Mouse (Mus musculus) CH12.LX (cell line): Measurements from ENCODE around the gene Prkg2. TPM values are rescaled to one million over a fixed set of nuclear protein-coding genes. Genes with fewer than 3 reads are reported as not detected.

Source experiments
- DNase-seq: peaks from one replicate; pipeline ENCODE4 v3.0.0-alpha.2; 2013; ENCODE audit errors: extremely low read depth
- H3K27ac ChIP-seq: 2 replicates; pipeline ENCODE4 v1.5.1; 2012; ENCODE audit warnings: low read depth, mild to moderate bottlenecking, control low read depth, moderate library complexity; ENCODE audit not compliant: insufficient read depth
- H3K27me3 ChIP-seq: replicated peaks from 2 replicates; pipeline ENCODE3; 2012; ENCODE audit warnings: inconsistent platforms
- H3K36me3 ChIP-seq, 2 experiments: replicated peaks in 1 of 2; 2 replicates each; pipeline versions ENCODE3 to v1.6.1; 2012; ENCODE audit warnings: inconsistent platforms in 1 of 2, low read length in 1 of 2, mild to moderate bottlenecking in 1 of 2, mixed read lengths in 1 of 2, moderate library complexity in 1 of 2; ENCODE audit not compliant: control insufficient read depth in 1 of 2, insufficient read depth in 1 of 2
- H3K4me1 ChIP-seq, 2 experiments: 2 replicates each; pipeline ENCODE4 v1.6.1; 2012; ENCODE audit warnings: inconsistent platforms in 1 of 2, moderate library complexity in 1 of 2; ENCODE audit not compliant: insufficient read depth in 2 of 2, control insufficient read depth in 1 of 2
- H3K4me2 ChIP-seq: 2 replicates; pipeline ENCODE4 v1.6.1; 2012; ENCODE audit warnings: low read depth, mild to moderate bottlenecking, control low read depth; ENCODE audit not compliant: poor library complexity, insufficient read depth, severe bottlenecking
- H3K4me3 ChIP-seq, 3 experiments: fragments of 150-350 bp in 1 of 3; sonication (generic) in 1 of 3; replicated peaks in 1 of 3; 2 replicates each; pipeline versions ENCODE3 to v1.5.1; 2011 to 2012; ENCODE audit warnings: low read depth in 2 of 3, low read length in 2 of 3, mild to moderate bottlenecking in 2 of 3, moderate library complexity in 2 of 3, control low read depth in 1 of 3, improper control_type of control experiment in 1 of 3, inconsistent platforms in 1 of 3, mixed read lengths in 1 of 3; ENCODE audit not compliant: poor library complexity in 1 of 3
- H3K79me2 ChIP-seq: replicated peaks from 2 replicates; pipeline ENCODE4 v1.6.1; 2012; ENCODE audit warnings: mild to moderate bottlenecking, moderate library complexity; ENCODE audit not compliant: control insufficient read depth, poor library complexity, insufficient read depth, severe bottlenecking; ENCODE audit errors: extremely low read depth
- H3K9ac ChIP-seq: 2 replicates; pipeline ENCODE4 v1.6.1; 2012; ENCODE audit warnings: low read depth, mild to moderate bottlenecking, control low read depth, moderate library complexity; ENCODE audit not compliant: insufficient read depth
- H3K9me3 ChIP-seq: replicated peaks from 2 replicates; pipeline ENCODE3; 2012; ENCODE audit warnings: low read length, inconsistent platforms, mixed read lengths
- CHD1 ChIP-seq: IDR thresholded peaks from 2 replicates; pipeline ENCODE4 v1.6.1; 2012; ENCODE audit warnings: low read depth, low read length, improper control_type of control experiment, inconsistent platforms
- CTCF ChIP-seq, 2 experiments: IDR thresholded peaks in 1 of 2; conservative IDR thresholded peaks in 1 of 2; 2 replicates each; pipeline ENCODE4 v1.5.1; 2011 to 2012; ENCODE audit warnings: low read depth in 2 of 2, low read length in 2 of 2, improper control_type of control experiment in 1 of 2, inconsistent platforms in 1 of 2, mild to moderate bottlenecking in 1 of 2, moderate library complexity in 1 of 2
- ELF1 ChIP-seq: IDR thresholded peaks from 2 replicates; pipeline ENCODE4 v1.6.1; 2014; ENCODE audit warnings: low read depth, mild to moderate bottlenecking, inconsistent platforms, low read length, improper control_type of control experiment
- MAFK ChIP-seq: IDR thresholded peaks from 2 replicates; pipeline ENCODE4 v1.6.1; 2011; ENCODE audit warnings: low read length, improper control_type of control experiment; ENCODE audit not compliant: insufficient replicate concordance
- MAX ChIP-seq: IDR thresholded peaks from 2 replicates; pipeline ENCODE4 v1.6.1; 2011; ENCODE audit warnings: low read length, improper control_type of control experiment
- MEF2A ChIP-seq: IDR thresholded peaks from 2 replicates; pipeline ENCODE4 v1.6.1; 2014; ENCODE audit warnings: low read depth, mild to moderate bottlenecking, inconsistent platforms, low read length, improper control_type of control experiment, borderline replicate concordance
- MYC ChIP-seq: IDR thresholded peaks from 2 replicates; pipeline ENCODE4 v1.6.1; 2011; ENCODE audit warnings: low read depth, mild to moderate bottlenecking, improper control_type of control experiment, low read length
- NELFE ChIP-seq: IDR thresholded peaks from 2 replicates; pipeline ENCODE4 v1.6.1; 2011; ENCODE audit warnings: low read depth, low read length, improper control_type of control experiment
- NRF1 ChIP-seq: IDR thresholded peaks from 2 replicates; pipeline ENCODE4 v1.6.1; 2014; ENCODE audit warnings: low read depth, mild to moderate bottlenecking, inconsistent platforms, low read length, improper control_type of control experiment, moderate library complexity
- RAD21 ChIP-seq: IDR thresholded peaks from 2 replicates; pipeline ENCODE4 v1.6.1; 2011; ENCODE audit warnings: low read depth, mild to moderate bottlenecking, low read length, improper control_type of control experiment, moderate library complexity
- SMC3 ChIP-seq: IDR thresholded peaks from 2 replicates; pipeline ENCODE4 v1.6.1; 2011; ENCODE audit warnings: low read depth, low read length, improper control_type of control experiment
- TBP ChIP-seq: conservative IDR thresholded peaks from 2 replicates; pipeline ENCODE4 v1.6.1; 2011; ENCODE audit warnings: low read depth, low read length, improper control_type of control experiment
- UBTF ChIP-seq: IDR thresholded peaks from 2 replicates; pipeline ENCODE4 v1.6.1; 2012; ENCODE audit warnings: low read depth, mild to moderate bottlenecking, inconsistent platforms, low read length, improper control_type of control experiment, moderate library complexity
- USF1 ChIP-seq: IDR thresholded peaks from 2 replicates; pipeline ENCODE4 v1.6.1; 2014; ENCODE audit warnings: low read depth, mild to moderate bottlenecking, inconsistent platforms, low read length, improper control_type of control experiment
- USF2 ChIP-seq: conservative IDR thresholded peaks from 2 replicates; pipeline ENCODE4 v1.6.1; 2011; ENCODE audit warnings: low read depth, low read length, improper control_type of control experiment
- ZC3H11A ChIP-seq: IDR thresholded peaks from 2 replicates; pipeline ENCODE4 v1.6.1; 2012; ENCODE audit warnings: low read depth, mild to moderate bottlenecking, inconsistent platforms, low read length, improper control_type of control experiment
- dilution Hi-C: fragments of 300-500 bp; cut with MboI; formaldehyde crosslinking; loops from 2 replicates; pipeline ENCODE4 v1.14.3; 2020; ENCODE audit warnings: low sequenced_read_pairs; ENCODE audit not compliant: extremely low pct_unique_long_range_greater_than_20kb, extremely low pct_ligation_motif_present
- in situ Hi-C: fragments of 300-500 bp; cut with MboI; formaldehyde crosslinking; loops from 3 replicates; pipeline ENCODE4 v1.14.3; 2019; ENCODE audit warnings: low sequenced_read_pairs, low pct_ligation_motif_present, low pct_unique_long_range_greater_than_20kb, mixed read lengths
- polyA plus RNA-seq: library from polyadenylated mRNA; unstranded; fragments of >175 nt; gene quantifications from 2 replicates; pipeline ENCODE4 v1.2.1, GENCODE M21; 2012; ENCODE audit warnings: low read depth; ENCODE audit not compliant: insufficient read length
- total RNA-seq, 2 experiments: library from RNA; depleted of rRNA; stranded (reverse); fragments of 300-350 nt in 1 of 2; fragments of >200 nt in 1 of 2; gene quantifications; 2 replicates each; pipeline ENCODE4 v1.2.3; 2012 to 2014

Prkg2 gene
- total and polyA plus RNA-seq, 3 experiments, result not detected

GRCm38 (mm10) chr5:98902339-98902738, 134.8 kb downstream of the Prkg2 start:
- dilution Hi-C loops (no loop called here), in situ Hi-C loops (no loop called here)
- Histone ChIP-seq H3K4me1 (peaks cover 0 to 8% of the 10 kb centered on the region in 2 experiments; a peak in 1 of 4 replicates), H3K27ac (no peak overlapping the region), H3K9me3 (peaks cover 3% of the 10 kb centered on the region), H3K4me3 (no peak overlapping the region), H3K27me3 (no peaks in the 10 kb centered on the region), H3K9ac (no peak overlapping the region), H3K4me2 (0 out of 2 replicates have a peak overlapping the region, but pooled peaks have one; percentile 21), H3K79me2 (no peaks in the 10 kb centered on the region), H3K36me3 (no peaks in the 10 kb centered on the region)
- peak; percentile 64 for DNase-seq
- TF ChIP-seq CTCF (conservative IDR thresholded peaks at IDR 0.05 in 1 of 2, IDR thresholded peaks at IDR 0.05 in 1 of 2; ENCODE audit: low read depth in 2 of 2, low read length in 2 of 2) (peak; percentile 48 to 65), NRF1 (no peak), MYC (no peak), CHD1 (no peak), RAD21 (peak; percentile 64), TBP (no peak), SMC3 (peak; percentile 69), ZC3H11A (0 out of 2 replicates have a peak, but pooled peaks have one; percentile 4)

- H3K4me2 ChIP-seq, result no peak overlapping the region
- no peak overlapping the region for H3K27ac ChIP-seq
- no peak for DNase-seq
- no peaks in the 10 kb centered on the region for H3K36me3 ChIP-seq
- H3K4me1 ChIP-seq, result peaks cover 0 to 8% of the 10 kb centered on the region in 2 experiments; a peak in 1 of 4 replicates
- in situ Hi-C loops (no loop called here), dilution Hi-C loops (no loop called here)
- no peak overlapping the region for H3K4me3 ChIP-seq
- no peaks in the 10 kb centered on the region for H3K9me3 ChIP-seq
- H3K9ac ChIP-seq, result no peak overlapping the region
- H3K79me2 ChIP-seq, result no peaks in the 10 kb centered on the region
- TF ChIP-seq MAFK (no peak), CHD1 (no peak), ELF1 (no peak), TBP (no peak), UBTF (no peak), MEF2A (no peak), USF2 (no peak), MAX (no peak), NELFE (no peak), RAD21 (no peak), SMC3 (no peak), NRF1 (no peak), USF1 (no peak)
- H3K27me3 ChIP-seq, result no peaks in the 10 kb centered on the region
Observed at GRCm38 (mm10) chr5:98900926-98901325, 136.2 kb downstream of the Prkg2 start.
